Mouse (Mus musculus) forebrain, embryonic 12.5 days (tissue): ENCODE data around the gene Cdk16. TPM values are rescaled to one million over a fixed set of nuclear protein-coding genes. Genes with fewer than 3 reads are reported as not detected.

ENCODE experiments used
- ATAC-seq: fragments of 200-750 bp; cut with Nextera tagmentation; 2 replicates; pipeline ENCODE4 v1.8.0; 2017; ENCODE audit warnings: moderate TSS enrichment; ENCODE audit not compliant: low FRiP score
- H3K27ac ChIP-seq: fragments of 300-500 bp; sonication (generic); 2 replicates; pipeline ENCODE4 v1.5.1; 2016; ENCODE audit warnings: mild to moderate bottlenecking
- H3K27me3 ChIP-seq: fragments of 300-500 bp; sonication (generic); 2 replicates; pipeline ENCODE4 v1.6.1; 2016; ENCODE audit warnings: mild to moderate bottlenecking
- H3K36me3 ChIP-seq: fragments of 300-500 bp; sonication (generic); replicated peaks from 2 replicates; pipeline ENCODE4 v1.6.1; 2016; ENCODE audit warnings: mild to moderate bottlenecking
- H3K4me1 ChIP-seq: fragments of 300-500 bp; sonication (generic); 2 replicates; pipeline ENCODE4 v1.6.1; 2016
- H3K4me2 ChIP-seq: fragments of 300-500 bp; sonication (generic); 2 replicates; pipeline ENCODE4 v1.6.1; 2016; ENCODE audit warnings: mild to moderate bottlenecking, moderate library complexity
- H3K4me3 ChIP-seq: fragments of 300-500 bp; sonication (generic); replicated peaks from 2 replicates; pipeline ENCODE4 v1.5.1; 2016; ENCODE audit warnings: mild to moderate bottlenecking
- H3K9ac ChIP-seq: fragments of 300-500 bp; sonication (generic); 2 replicates; pipeline ENCODE4 v1.6.1; 2016; ENCODE audit warnings: mild to moderate bottlenecking
- H3K9me3 ChIP-seq: fragments of 300-500 bp; sonication (generic); 2 replicates; pipeline ENCODE4 v1.6.1; 2016
- WGBS: fragments of 180-500 bp; shearing (Covaris S2); methylation state at CpG from one replicate; pipeline ENCODE4 v1.1.7; 2016; 5-methylcytosine and 5-hydroxymethylcytosine counted together
- polyA plus RNA-seq: library from polyadenylated mRNA; unstranded; fragments of >200 nt; fragmentation: Nextera tagmentation; extraction: Ambion mirVana; gene quantifications from 2 replicates; pipeline ENCODE4 v1.2.1, GENCODE M21; 2016

Cdk16 gene
- 136 and 142 TPM in 2 replicates for polyA plus RNA-seq

- peak within 1 kb of the TSS; percentile 98 for H3K27ac ChIP-seq
- peak within 1 kb of the TSS; percentile 74 for H3K9ac ChIP-seq
- H3K4me3 ChIP-seq = peak within 1 kb of the TSS; percentile 65
- peaks cover 16% of the 10 kb centered on the region for H3K4me1 ChIP-seq
- no peaks in the 10 kb centered on the region; the same call in 1 of the 2 replicates for H3K9me3 ChIP-seq
- H3K4me2 ChIP-seq = peak within 1 kb of the TSS; percentile 62
- no peaks in the 10 kb centered on the region for H3K27me3 ChIP-seq
- peaks cover 14% of the 10 kb centered on the region for H3K36me3 ChIP-seq
- peak; percentile 95 for ATAC-seq
- WGBS = 27% methylated on average over 16 of the region's 16 CpGs
Observed at GRCm38 (mm10) chrX:20687519-20688067, at the start of gene Cdk16. TSS of gene Cdk16 (plus strand) at chrX:20687954.

- WGBS = 92% methylated on average over 2 of the region's 2 CpGs
- no peak overlapping the region for H3K4me2 ChIP-seq
- no peaks in the 10 kb centered on the region for H3K27me3 ChIP-seq
- H3K9ac ChIP-seq = no peak overlapping the region
- ATAC-seq = no peak
- H3K36me3 ChIP-seq = peaks cover 66% of the 10 kb centered on the region
- H3K9me3 ChIP-seq = no peaks in the 10 kb centered on the region
- no peak overlapping the region for H3K4me3 ChIP-seq
- no peak overlapping the region for H3K27ac ChIP-seq
- no peaks in the 10 kb centered on the region for H3K4me1 ChIP-seq
Observed at GRCm38 (mm10) chrX:20638141-20638540, 49.6 kb upstream of the Cdk16 start.

- Histone ChIP-seq H3K4me2 (no peak overlapping the region), H3K4me3 (no peak overlapping the region), H3K27ac (no peak overlapping the region), H3K27me3 (no peaks in the 10 kb centered on the region), H3K36me3 (peaks cover 79% of the 10 kb centered on the region), H3K4me1 (no peaks in the 10 kb centered on the region), H3K9me3 (no peaks in the 10 kb centered on the region), H3K9ac (no peak overlapping the region)
- 84% methylated on average over 5 of the region's 5 CpGs for WGBS
- ATAC-seq = no peak
Observed at GRCm38 (mm10) chrX:20644780-20645179, 43.0 kb upstream of the Cdk16 start.

GRCm38 (mm10) chrX:20657593-20657992 lies 30.2 kb upstream of the Cdk16 start:
- no peak overlapping the region for H3K9ac ChIP-seq
- H3K4me1 ChIP-seq = peaks cover 3% of the 10 kb centered on the region; the same call in 1 of the 2 replicates
- no peak for ATAC-seq
- H3K36me3 ChIP-seq = no peaks in the 10 kb centered on the region
- H3K27me3 ChIP-seq = no peaks in the 10 kb centered on the region
- H3K27ac ChIP-seq = no peak overlapping the region
- WGBS = 37% methylated on average over 5 of the region's 5 CpGs
- no peak overlapping the region for H3K4me3 ChIP-seq
- peak overlapping the region; percentile 66 for H3K4me2 ChIP-seq
- H3K9me3 ChIP-seq = no peaks in the 10 kb centered on the region

GRCm38 (mm10) chrX:20658026-20658652 lies 29.6 kb upstream of the Cdk16 start, which contains the start of gene Uba1:
TSS of gene Uba1 (plus strand) at chrX:20658326.
- Histone ChIP-seq H3K9me3 (no peaks in the 10 kb centered on the region), H3K4me1 (peaks cover 3% of the 10 kb centered on the region; the same call in 1 of the 2 replicates), H3K36me3 (no peaks in the 10 kb centered on the region), H3K4me2 (peak within 1 kb of the TSS; percentile 66), H3K27me3 (no peaks in the 10 kb centered on the region), H3K27ac (peak within 1 kb of the TSS; percentile 42; the same call in 1 of the 2 replicates), H3K4me3 (peak within 1 kb of the TSS; percentile 45), H3K9ac (peak within 1 kb of the TSS; percentile 40; the same call in 1 of the 2 replicates)
- 20% methylated on average over 27 of the region's 27 CpGs for WGBS
- peak; percentile 83 for ATAC-seq

- Histone ChIP-seq H3K27ac (no peak overlapping the region), H3K4me1 (peaks cover 4% of the 10 kb centered on the region), H3K4me2 (peak overlapping the region; percentile 66), H3K36me3 (no peaks in the 10 kb centered on the region), H3K9ac (peak overlapping the region; percentile 40; the same call in 1 of the 2 replicates), H3K9me3 (no peaks in the 10 kb centered on the region), H3K4me3 (peak overlapping the region; percentile 45), H3K27me3 (no peaks in the 10 kb centered on the region)
- no peak for ATAC-seq
- WGBS = 8% methylated on average over 24 of the region's 24 CpGs
Observed at GRCm38 (mm10) chrX:20658891-20659406, 28.8 kb upstream of the Cdk16 start.

GRCm38 (mm10) chrX:20662317-20662715 lies 25.4 kb upstream of the Cdk16 start:
- Histone ChIP-seq H3K4me3 (0 out of 2 replicates have a peak overlapping the region, but pooled peaks have one; percentile 7), H3K9ac (no peak overlapping the region), H3K27me3 (no peaks in the 10 kb centered on the region), H3K36me3 (peaks cover under 1% of the 10 kb centered on the region; the same call in 1 of the 2 replicates), H3K27ac (peak overlapping the region; percentile 82), H3K4me1 (peaks cover 20% of the 10 kb centered on the region), H3K4me2 (peak overlapping the region; percentile 15; the same call in 1 of the 2 replicates), H3K9me3 (no peaks in the 10 kb centered on the region)
- WGBS = 21% methylated on average over 5 of the region's 5 CpGs
- peak; percentile 72 for ATAC-seq

- Histone ChIP-seq H3K9me3 (no peaks in the 10 kb centered on the region), H3K9ac (peak overlapping the region; percentile 82), H3K36me3 (peaks cover 4% of the 10 kb centered on the region; the same call in 1 of the 2 replicates), H3K4me2 (peak overlapping the region; percentile 56), H3K4me3 (peak overlapping the region; percentile 62), H3K4me1 (peaks cover 20% of the 10 kb centered on the region), H3K27me3 (no peaks in the 10 kb centered on the region), H3K27ac (peak overlapping the region; percentile 83)
- peak; percentile 92 for ATAC-seq
- WGBS = 13% methylated on average over 28 of the region's 28 CpGs
Observed at GRCm38 (mm10) chrX:20662716-20663443, 24.9 kb upstream of the Cdk16 start.

GRCm38 (mm10) chrX:20663444-20663790 lies 24.3 kb upstream of the Cdk16 start:
- Histone ChIP-seq H3K4me1 (peaks cover 20% of the 10 kb centered on the region), H3K4me2 (peak overlapping the region; percentile 56), H3K4me3 (peak overlapping the region; percentile 62), H3K9me3 (no peaks in the 10 kb centered on the region), H3K27ac (peak overlapping the region; percentile 83), H3K27me3 (no peaks in the 10 kb centered on the region), H3K9ac (peak overlapping the region; percentile 82), H3K36me3 (peaks cover 7% of the 10 kb centered on the region)
- no peak for ATAC-seq
- 7% methylated on average over 9 of the region's 9 CpGs for WGBS

GRCm38 (mm10) chrX:20688068-20688547 lies 354 bp downstream of the Cdk16 start:
- Histone ChIP-seq H3K27ac (peak overlapping the region; percentile 98), H3K4me2 (peak overlapping the region; percentile 62), H3K27me3 (no peaks in the 10 kb centered on the region), H3K4me3 (peak overlapping the region; percentile 65), H3K4me1 (peaks cover 16% of the 10 kb centered on the region), H3K9me3 (no peaks in the 10 kb centered on the region; the same call in 1 of the 2 replicates), H3K9ac (peak overlapping the region; percentile 74), H3K36me3 (peaks cover 11% of the 10 kb centered on the region)
- WGBS = 20% methylated on average over 33 of the region's 33 CpGs
- ATAC-seq = peak; percentile 94

- peak overlapping the region; percentile 98 for H3K27ac ChIP-seq
- peak overlapping the region; percentile 65 for H3K4me3 ChIP-seq
- H3K27me3 ChIP-seq = no peaks in the 10 kb centered on the region
- peak overlapping the region; percentile 74 for H3K9ac ChIP-seq
- H3K36me3 ChIP-seq = peaks cover 13% of the 10 kb centered on the region
- H3K4me1 ChIP-seq = peaks cover 16% of the 10 kb centered on the region
- 16% methylated on average over 27 of the region's 35 CpGs for WGBS
- H3K9me3 ChIP-seq = no peaks in the 10 kb centered on the region; the same call in 1 of the 2 replicates
- peak overlapping the region; percentile 62 for H3K4me2 ChIP-seq
- ATAC-seq = peak; percentile 64
Observed at GRCm38 (mm10) chrX:20688615-20689014, 861 bp downstream of the Cdk16 start.

GRCm38 (mm10) chrX:20691566-20691965 lies 3.8 kb downstream of the Cdk16 start:
- 82% methylated on average over 3 of the region's 3 CpGs for WGBS
- Histone ChIP-seq H3K4me2 (no peak overlapping the region), H3K4me3 (no peak overlapping the region), H3K27ac (no peak overlapping the region), H3K9me3 (no peaks in the 10 kb centered on the region; the same call in 1 of the 2 replicates), H3K36me3 (peaks cover 35% of the 10 kb centered on the region), H3K9ac (no peak overlapping the region), H3K4me1 (peaks cover 16% of the 10 kb centered on the region), H3K27me3 (no peaks in the 10 kb centered on the region)
- no peak for ATAC-seq
